Mouse (Mus musculus) gastrocnemius, adult 18-20 months (tissue): ENCODE data around the gene BC017158. TPM values are rescaled to one million over a fixed set of nuclear protein-coding genes. Genes with fewer than 3 reads are reported as not detected.
A peak's percentile ranks its signal among the peaks of the same experiment; 100 is the strongest.

ENCODE experiments used
- DNase-seq: peaks from one replicate; pipeline ENCODE4 v3.0.0; 2021; ENCODE audit warnings: low spot score
- total RNA-seq, 2 experiments: library from RNA; stranded (reverse); gene quantifications; 2 replicates each; pipeline ENCODE4 v1.2.3; 2021

BC017158 gene
- total RNA-seq, 2 experiments from 2014 or later: 2.2 to 2.7 TPM

DNA sequence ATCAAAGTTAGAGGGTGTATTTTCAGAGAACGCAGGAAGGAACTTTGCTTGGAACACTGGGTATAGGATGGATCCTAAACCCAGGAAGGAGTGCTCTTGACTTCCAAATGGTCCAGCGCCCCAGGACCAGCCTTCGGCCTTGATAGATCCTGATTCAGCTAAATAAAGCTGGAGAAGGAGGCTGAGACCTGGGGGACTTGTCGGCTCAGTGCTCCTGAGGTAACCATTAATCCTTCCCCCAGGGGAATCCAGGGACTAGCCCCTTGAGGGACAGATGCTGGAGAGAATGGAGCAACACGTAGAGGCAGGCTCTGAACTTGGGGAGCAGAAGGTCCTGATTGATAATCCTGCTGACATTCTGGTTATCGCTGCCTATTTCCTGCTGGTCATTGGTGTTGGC is 32.6 kb downstream of the BC017158 start, which contains the start of gene Slc5a2:
TSS of gene Slc5a2 (plus strand) at position 247 of the 400 bp plus-strand sequence.
- no peak for DNase-seq

DNA sequence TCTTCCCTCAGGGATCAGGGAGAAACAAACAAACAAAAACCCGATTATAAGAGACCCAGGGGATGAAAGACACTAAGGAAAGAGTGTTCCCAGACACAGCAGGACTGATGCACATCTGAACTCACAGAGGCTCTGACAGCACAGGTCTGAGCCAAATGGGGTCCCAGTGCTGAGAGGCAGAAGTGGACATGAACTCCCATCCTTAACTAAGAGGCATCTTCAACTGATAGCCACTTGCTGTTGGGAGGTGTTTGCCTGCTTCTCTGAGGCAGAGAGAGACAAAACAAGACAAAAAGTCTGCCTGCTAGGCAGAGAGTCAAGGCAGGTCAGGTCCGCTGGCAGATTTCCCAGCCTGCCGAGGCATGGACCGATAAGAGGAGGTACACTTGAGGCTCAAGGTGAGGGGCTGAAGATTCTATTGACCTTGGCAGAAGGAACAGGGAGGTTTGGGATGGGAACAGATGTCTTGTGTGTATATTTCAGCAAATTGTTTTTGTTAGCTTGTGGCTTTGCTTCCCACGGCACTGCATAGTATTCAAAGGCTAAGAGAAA is 41.1 kb downstream of the BC017158 start:
- DNase-seq: no peak

DNA sequence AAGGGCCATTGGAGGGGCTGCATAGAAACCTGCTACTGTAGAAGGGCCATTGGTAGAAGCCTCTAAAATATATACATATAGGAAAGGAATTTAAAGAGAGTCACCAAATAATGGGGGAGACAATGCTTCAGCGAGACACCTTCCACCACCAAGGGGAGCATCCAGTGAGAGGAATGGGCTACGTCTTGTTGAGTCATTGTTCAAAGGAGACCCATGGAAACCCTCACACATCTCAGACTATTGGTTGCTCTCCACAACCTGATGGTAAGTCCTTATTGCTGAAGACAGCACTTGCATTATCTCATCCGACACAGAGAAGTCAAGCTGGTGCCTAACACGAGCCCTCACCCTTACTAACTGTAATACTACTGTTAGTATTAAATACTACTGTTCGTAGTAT is 42.2 kb downstream of the BC017158 start:
- DNase-seq: no peak

DNA sequence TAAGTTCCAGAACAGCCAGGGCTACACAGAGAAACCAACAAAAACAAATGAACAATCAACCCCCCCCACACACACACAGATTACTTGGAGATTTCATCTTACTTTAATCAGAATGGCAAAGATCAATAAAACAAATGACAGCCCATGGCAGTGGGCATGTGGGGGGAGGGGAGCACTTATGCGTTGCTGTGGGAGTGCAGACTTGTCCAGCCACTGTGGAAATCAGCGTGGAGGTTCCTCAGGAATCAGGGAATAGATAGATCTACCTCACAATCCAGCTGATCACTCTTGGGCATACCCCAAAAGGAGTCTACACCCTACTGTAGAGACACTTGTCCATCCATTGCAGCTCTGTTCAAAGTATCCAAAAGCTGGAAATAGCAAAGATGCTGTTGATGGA is 43.0 kb downstream of the BC017158 start:
- DNase-seq: no peak

DNA sequence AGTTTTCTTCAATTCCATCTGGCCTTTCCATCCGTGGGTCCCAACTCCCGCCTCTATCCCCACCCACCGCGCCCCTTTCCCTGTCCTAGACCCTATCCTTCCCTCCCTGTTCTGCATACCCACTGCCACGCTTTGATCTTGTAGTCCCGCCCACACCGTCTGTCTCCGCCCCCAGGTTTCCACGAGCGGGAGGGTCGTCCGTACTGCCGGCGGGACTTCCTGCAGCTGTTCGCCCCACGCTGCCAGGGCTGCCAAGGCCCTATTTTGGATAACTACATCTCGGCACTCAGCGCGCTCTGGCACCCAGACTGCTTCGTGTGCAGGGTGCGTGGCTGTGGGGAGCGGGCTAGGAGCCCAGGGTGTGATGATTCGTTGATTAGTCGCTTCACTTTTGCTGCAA is 45.4 kb downstream of the BC017158 start:
- DNase-seq: no peak

DNA sequence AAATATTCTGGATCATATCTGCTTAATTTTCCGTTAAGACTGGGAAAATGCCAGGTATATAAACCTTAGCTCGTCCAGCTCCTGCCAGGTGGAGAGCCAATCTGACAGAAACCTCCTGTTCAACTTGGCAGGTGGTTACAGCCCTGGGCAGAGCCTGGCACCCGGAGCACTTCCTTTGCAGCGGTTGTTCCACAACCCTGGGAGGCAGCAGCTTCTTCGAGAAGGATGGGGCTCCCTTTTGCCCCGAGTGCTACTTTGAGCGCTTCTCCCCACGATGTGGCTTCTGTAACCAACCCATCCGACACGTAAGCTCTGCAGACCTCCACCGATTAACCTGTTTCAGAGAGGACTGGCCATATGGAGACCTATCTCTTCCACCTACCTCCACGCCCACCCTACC is 46.0 kb downstream of the BC017158 start:
- no peak for DNase-seq

DNA sequence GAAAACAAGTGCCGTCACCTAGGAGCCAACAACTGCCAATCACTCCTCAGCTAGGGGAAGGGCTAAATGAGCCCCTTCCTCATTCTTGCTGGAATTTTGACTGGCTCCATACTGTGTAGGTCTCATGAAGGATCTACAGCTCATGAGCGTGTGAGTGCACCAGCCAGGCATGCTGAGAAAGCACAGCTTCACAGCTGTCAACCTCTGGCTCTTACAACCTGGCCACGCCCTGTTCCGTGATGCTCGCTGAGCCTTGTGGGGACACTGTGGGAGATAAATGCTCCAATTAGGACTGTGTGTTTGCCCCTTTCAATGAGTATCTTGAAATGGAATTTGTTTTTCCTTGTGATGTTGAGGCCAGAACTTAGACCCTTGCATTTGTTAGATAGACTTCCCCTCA is 48.0 kb downstream of the BC017158 start:
- no peak for DNase-seq

DNA sequence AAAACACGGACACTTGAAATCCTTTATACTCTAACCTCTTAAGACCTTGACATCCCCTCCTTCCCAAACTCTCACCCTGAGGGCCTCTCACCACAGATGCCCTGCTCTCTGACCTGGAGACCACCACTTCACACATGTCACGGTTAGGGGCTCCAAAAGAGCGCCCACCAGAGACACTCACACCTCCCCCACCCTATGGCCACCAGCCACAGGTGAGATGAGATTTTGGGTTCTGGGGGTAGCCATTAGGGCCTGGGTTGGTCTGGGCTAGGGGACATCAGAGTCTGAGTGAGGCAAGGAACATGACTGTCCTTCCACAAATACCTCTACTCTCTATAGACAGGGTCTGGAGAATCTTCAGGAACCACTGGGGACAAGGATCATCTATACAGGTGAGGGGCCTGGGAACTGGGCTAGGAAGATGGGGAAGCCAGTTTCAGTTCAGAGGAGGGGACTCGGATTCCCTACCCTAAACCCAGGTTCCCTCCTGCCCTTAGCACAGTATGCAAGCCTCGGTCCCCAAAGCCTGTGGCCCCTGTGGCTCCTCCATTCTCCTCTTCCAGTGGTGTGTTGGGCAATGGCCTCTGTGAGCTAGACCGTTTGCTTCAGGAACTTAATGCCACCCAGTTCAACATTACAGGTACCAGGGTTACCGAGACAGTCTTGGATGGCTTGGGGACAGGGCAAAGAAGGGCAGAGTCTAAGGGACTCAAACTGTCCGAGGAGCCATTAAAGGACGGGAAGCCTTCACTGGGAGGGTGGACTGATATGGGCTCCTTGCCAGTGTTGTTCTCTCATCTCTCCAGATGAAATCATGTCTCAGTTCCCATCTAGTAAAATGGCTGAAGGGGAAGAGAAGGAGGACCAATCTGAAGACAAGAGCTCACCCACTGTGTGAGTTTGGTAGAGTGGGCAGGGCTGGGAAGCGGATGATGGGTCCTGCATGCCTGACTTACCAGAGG is 49.6 kb downstream of the BC017158 start:
- no peak for DNase-seq

DNA sequence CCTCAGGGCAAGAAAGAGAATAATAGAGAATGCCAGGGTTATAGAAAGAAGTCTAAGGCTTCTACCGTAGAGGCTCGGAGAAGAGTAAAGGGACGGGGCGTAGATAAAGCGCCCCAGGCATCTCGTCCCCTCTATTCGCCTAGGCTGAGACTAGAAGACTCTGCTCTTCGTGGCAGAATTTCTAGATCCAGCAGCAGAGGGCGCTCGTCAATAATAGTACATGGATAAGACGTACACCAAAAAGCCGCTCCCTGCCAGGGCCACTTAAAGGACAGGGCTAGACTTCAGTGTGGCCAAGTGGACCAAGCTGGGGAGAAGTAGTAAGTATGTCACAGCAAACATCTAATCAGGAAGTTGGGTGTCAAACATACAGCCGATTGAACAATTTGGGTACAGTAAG is 50.5 kb downstream of the BC017158 start:
- peak; percentile 88 for DNase-seq

DNA sequence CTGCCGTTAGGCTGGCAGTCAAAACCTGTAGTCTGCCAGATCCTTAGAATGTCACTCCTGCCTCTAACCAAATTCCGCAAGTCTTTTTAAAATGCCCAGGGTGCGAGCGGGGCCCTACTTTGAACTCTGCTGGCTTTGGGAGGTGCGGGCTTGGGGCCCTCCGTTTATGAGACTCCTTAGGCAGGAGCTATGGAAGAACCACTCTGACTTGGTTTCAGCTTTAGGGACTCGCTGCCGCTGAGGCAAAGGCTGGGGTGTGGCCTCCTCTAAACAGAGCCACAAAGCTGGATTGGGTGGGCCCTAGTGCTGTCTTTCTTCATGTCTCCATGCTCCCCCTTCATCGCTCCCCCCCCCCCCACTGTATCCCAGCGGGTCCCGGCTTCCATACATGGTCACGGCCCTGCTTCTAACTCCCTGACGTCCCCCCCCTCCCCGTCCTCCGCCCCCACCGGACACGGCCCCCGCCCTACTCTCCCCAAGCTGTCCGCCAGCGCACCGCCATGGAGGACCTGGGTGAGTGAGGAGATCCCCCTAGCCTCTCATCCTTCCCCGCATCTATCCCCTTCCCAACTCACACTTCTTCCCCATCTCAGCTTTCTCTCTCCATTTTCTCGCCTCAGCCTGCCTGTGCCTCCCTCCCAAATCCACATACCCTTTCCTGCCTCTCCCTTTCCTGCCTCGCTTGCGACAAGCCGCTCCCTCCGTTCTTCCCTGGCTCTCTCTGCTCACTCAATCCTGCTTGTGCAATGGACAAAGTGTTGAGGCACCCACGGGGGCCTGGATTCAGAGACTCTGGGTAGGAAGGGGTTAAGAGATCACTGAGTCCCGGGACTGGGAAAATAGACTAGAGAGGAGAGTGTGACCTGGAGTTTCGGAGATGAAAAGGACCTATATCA is 51.2 kb downstream of the BC017158 start, which contains the start of gene Tgfb1i1:
TSS of gene Tgfb1i1 (plus strand) at position 317 of the 896 bp plus-strand sequence.
- DNase-seq: peak; percentile 56

DNA sequence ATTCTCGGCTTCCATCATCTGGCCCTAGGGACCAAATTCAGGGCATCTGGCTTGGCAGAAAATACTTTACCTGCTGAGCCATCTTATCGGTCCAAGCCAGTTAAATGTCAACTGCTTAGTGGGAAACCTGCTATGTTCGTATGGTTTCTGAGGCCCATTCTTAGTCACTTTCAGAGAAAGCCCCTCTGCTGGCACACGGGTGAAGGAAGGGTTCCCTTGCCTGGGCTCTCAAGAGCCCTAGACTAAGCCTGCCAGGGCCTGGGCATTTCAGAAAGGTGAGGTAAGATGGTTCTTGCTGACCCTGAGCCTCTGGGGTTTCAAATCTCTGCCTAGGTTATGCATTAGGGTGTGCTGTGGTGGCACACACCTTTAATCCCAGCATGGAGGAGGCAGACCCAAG is 52.4 kb downstream of the BC017158 start:
- no peak for DNase-seq

DNA sequence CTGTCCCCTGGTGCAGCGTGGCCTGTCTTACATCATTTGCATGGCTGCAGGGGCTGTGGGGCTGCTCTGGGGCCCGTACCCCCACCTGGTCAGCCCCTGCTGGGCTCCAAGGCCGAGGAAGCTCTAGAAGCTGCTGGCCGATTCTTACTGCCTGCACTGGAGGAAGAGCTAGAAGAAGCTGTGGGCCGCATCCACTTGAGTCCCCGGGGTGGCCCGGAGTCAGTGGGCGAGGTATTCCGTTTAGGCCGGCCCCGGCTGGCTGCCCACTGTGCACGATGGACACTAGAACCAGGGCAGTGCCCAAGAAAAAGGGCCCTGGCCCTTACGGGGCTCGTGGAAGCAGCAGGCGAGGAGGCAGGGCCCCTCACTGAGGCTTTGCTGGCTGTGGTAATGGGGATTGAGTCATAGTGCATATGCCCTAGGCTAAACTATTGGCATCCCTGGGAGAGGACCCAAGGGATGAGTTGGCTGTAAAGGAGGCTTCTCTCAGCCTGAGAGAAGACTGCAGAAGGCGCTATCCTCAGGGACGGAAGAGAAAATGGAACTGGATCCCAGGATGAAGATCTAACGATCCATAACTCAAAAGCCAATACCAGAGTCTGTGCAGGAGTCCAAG is 53.5 kb downstream of the BC017158 start:
- no peak for DNase-seq

DNA sequence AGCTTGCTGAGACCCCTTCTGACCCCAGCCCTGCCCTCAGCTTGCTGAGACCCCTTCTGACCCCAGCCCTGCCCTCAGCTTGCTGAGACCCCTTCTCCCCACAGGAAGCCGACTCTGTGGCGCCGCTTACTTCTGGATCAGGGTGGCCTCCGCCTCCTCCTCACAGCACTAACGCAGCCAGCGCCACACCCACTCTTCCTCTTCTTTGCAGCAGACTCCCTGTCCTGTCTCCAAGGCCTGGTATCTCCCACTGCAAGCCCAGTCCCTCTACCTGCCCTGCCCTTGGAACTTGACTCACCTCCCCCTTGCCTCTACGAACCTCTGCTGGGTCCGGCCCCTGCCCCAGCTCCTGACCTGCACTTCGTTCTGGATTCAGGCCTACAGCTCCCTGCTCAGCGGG is 54.0 kb downstream of the BC017158 start:
- no peak for DNase-seq

DNA sequence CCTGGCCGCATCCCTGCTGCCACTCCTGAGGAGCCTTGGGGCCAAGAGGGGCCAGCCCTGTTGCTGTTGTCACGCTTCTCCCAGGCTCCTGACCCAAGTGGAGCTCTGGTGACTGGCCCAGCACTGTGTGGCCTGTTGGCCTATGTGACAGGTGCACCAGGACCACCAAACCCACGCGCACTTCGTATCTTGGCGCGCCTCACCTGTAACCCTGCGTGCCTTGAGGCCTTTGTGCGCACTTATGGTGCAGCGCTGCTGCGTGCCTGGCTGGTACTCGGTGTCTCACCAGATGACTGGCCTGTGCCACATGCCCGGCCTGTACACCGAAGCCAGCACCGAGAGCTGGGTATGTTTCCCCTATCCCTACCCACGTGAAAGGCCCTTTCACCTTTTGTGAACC is 55.6 kb downstream of the BC017158 start:
- DNase-seq: no peak

DNA sequence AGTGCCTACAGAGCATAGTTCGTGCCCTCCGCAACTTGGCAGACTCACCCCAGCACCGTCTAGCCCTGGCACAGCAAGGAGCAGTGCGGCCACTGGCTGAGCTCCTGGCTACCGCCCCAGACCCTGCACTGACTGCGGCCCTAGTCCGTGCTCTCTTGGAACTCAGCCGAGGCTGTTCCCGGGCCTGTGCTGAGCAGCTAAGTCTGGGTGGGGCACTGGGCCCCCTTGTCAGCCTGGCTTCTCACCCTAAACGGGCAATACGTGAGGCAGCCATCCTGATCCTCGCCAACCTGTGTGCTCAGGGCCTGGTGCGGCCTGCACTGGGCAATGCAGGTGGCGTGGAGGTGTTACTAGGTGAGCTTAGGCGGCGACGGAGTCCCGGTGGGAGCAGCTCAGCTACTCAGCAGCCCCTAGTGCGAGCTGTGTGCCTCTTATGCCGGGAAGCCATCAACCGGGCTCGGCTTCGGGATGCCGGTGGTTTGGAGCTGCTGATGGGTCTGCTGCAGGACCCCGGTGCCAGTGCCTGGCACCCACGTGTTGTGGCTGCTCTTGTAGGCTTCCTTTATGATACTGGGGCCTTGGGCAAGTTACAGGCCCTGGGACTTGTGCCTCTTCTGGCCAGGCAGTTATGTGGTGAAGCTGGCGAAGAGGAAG is 57.7 kb downstream of the BC017158 start:
- no peak for DNase-seq

DNA sequence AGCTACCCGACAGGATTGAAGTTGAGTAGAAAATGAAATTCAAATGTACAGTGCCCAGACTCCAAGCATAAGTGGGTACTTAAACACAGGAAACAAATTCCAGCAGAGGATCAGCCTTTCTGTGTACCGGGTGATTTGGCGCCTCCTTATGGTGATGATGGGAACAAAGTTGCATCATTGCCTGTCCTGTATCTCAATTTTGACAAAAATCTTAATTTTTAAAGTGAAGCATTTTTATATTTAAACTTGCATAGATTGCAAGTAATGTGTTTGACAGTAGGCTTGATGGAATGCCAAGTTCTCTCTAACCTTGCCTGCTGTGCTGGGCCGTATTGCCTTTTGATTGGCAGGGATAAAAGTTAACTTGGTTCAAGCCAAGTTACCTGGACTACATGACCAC is 59.0 kb downstream of the BC017158 start:
- DNase-seq: no peak

DNA sequence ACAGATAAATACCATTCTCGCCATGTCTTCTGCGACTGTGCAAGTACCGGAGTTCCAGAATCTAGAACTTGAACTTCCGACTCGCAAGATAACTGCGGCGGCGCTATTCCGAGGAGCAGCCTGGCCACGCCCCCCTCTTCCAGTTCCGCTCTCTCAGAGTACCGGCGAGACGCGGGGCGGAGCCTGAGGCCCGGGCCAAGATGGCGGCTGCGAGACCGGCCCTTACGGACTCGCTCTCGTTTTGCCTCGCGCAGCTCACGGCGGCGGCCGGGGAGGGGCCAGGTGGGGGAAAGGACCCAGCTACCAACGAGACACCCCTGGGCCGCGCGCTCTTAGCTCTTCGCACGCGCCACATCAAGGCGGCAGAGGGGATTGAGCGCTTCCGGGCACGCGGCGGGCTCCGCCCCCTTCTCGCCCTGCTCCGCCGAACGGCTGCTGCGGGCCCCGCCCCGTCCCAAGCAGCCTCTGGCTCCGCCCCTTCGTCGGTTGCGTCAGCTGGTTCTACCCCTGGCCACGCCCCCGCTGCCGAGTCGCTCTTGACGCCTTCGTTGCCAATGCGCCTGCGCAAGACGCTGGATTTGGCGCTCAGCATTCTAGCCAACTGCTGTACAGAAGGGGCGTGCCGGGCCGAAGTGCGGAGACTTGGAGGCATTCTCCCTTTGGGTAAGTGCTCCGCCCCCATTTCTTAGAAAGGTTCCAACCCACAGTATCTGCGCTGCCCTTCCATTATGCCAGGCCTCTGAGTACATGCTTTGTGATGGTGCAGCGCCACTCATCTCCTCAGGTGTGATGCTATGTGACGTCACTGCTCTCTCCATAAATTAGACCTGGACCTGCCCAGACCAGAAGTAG is 59.8 kb downstream of the BC017158 start, which contains the start of gene 9130023H24Rik:
TSS of gene 9130023H24Rik (minus strand) at position 105 of the 852 bp plus-strand sequence.
- peak; percentile 100 for DNase-seq

DNA sequence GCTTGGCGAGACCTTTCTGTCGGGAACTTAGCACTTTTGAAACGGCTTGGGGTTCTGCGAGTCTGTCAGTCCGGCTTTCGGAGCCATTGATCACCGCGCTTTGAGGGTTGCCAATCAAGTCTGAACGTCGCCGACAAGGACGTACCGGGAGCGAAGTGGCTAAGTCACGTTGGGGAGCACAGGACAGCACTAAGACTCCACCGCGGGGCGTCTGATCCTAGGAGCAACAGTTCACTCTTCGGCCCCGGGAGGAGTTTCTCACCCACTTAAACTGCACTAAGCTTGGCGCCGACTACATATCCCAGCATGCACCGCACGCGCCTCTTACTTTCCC is 60.4 kb downstream of the BC017158 start:
- DNase-seq: no peak

DNA sequence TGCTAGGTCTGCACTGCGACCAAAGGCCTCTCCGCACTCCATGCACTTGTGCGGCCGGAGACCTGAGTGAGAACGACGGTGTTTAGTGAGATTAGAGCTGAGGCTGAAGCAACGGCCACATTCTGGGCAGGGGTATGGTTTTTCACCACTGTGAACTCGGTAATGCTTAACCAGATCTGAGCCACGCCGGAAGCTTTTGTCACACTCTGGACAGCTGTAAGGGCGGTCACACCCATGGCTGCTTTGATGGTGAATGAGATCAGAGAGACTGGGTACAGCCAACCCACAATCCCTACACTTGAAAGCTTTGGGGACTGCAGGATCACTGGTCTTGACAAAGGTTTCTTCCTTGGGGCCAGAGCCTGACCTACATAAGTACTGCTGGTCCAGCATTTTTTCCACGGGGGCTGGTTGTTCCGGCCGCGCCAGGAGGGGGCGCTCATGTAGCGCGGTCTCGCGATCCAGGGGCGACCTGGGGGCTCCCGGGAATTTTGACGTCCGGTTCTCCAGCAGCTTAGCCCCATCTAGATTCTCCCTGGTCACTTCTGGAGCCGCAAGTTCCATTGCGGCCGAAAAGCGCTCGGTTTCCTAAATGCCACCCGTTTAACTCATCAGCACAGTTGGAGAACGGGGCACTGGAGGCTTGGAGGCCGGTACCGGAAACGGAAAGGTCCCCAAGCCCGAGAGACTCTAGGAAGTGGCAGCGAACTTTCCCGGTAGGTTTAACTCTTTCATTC is 60.9 kb downstream of the BC017158 start, which contains the start of gene Armc5:
TSS of gene Armc5 (plus strand) at position 487 of the 737 bp plus-strand sequence.
- DNase-seq: peak; percentile 86
